Mouse (Mus musculus): Measurements from ENCODE around the gene Phldb1.
"Not testable (repeated sequence)": the region's sequence is repeated elsewhere in the genome, so short reads cannot be mapped to it uniquely, and the experiment has no call there.

The Phldb1 gene

GRCm38 (mm10) chr9:44653896-44654295 lies 81.1 kb downstream of the Phldb1 start:
- in situ Hi-C loops (cut with MboI, MseI), result no loop called here

GRCm38 (mm10) chr9:44652027-44652426 lies 83.0 kb downstream of the Phldb1 start:
- in situ Hi-C loops (cut with MboI, MseI), result no loop called here

DNA sequence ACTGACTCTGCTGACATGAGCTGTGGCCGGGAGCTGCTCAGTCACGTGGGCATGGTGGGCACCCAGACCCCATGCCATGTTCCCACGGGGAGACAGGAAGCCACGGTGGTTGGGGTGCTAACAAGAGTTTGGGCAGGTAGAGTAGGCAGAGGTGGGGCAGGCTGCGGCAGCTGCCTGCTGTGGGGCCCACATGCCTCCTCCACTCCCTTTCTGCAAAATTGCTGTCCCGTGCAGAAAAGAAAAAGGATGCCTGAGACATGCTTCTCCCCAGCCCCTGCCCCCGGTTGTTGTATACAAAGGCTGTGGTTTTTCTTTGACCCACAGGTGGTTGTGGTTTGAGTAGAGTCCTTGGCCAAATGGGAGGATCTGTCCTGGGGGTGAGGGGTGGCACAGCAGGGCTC lies 86.1 kb downstream of the Phldb1 start:
- in situ Hi-C loops (cut with MboI, MseI), result no loop called here

DNA sequence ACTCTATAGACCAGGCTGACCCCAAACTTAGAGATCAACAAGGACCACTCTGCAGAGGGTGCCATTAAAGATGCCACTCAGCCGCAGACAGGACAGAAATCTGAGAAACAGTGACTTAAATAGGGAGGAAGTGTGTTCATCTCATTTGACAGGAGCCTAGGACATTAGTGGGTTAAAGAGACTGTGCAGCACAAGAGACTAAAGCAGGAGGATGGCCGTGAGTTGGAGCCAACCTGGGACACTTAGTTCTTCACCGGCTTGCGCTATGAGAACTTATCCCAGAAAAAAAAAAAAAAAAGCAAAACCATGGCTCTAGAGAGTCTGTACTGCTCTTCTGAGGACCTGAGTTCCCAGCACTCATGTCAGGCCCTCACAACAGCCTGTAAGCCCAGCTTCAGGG lies 87.3 kb downstream of the Phldb1 start:
- in situ Hi-C loops (cut with MboI, MseI), result no loop called here

DNA sequence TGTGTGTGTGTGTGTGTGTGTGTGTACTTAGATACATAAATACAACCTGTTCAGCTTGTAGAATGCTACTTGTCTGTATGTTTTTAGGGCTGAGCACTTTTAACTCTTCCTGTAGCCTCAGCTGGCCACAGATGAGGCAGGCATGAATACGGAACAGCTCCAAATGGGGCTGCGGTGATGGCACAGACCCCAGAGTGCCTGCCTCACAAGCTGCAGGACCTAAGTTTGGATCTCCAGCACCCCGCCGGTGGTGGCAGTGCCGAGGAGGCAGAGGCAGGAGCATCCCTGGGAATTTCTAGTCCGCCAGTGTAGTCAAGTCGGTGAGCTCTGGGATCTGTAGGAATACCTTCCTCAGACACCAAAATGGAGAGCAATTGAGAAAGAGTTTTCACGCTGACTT lies 88.0 kb downstream of the Phldb1 start:
- in situ Hi-C loops (cut with MboI, MseI), result no loop called here

- in situ Hi-C loops (cut with MboI, MseI), result no loop called here
Observed at GRCm38 (mm10) chr9:44646366-44646765, 88.6 kb downstream of the Phldb1 start.

- in situ Hi-C loops (cut with MboI, MseI), result no loop called here
Observed at GRCm38 (mm10) chr9:44645924-44646323, 89.1 kb downstream of the Phldb1 start.

DNA sequence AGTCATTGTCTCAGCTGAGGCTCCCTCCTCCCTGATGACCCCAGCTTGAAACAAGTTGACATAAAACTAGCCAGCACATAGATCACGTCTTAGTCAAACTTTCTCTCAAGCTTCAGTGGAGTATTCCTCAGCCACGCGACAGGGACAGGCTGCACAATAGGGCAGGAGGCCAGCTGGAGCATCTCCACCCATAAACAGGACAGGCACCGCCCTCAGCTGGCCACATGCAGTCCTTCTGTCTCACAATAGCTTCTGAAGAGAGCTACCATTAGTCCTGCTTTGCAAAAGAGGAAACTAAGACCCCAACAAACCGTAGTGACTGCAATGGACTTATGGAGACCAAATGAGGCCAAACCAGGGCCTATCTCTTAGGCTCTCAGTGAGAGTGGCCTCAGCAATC lies 89.5 kb downstream of the Phldb1 start:
- in situ Hi-C loops (cut with MboI, MseI), result no loop called here

DNA sequence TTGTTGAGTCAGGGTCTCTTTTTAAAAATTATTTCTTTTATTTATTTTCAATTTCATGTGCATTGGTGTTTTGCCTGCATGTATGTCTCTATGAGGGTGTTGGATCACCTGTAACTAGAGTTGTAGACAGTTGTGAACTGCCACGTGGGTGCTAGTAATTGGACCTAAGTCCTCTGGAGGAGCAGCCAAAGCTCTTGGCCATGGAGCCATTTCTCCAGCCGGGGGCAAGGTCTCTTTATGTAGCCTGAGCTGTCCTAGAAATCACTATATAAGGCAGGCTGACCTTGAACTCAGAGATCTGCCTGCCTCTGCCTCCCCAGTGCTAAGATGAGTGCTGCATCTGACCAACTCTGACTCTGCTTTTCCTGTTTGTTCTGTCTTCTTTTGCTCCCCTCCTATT lies 90.8 kb downstream of the Phldb1 start:
- in situ Hi-C loops (cut with MboI, MseI), result no loop called here

GRCm38 (mm10) chr9:44643103-44643502 lies 91.9 kb downstream of the Phldb1 start:
- in situ Hi-C loops (cut with MboI, MseI), result no loop called here

DNA sequence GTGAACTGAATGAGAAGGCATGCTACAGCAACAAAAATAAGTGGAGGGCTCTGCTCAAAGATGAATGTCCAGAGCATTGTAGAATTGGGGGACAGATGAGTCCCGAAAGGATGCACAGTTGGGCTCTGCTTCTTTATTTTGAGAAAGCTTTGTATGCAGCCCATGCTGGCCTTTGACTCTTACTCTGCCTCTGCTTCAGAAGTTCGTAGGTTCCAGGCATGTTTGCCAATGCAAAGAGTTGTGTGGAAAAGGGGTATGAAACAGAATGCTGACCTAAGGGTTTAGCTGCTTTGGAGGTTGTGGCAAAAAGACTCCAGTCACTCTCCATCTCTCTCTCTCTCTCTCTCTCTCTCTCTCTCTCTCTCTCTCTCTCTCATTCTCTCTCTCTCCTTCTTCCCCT lies 93.4 kb downstream of the Phldb1 start:
- in situ Hi-C loops (cut with MboI, MseI), result no loop called here

- in situ Hi-C loops (cut with MboI, MseI), result no loop called here
Observed at GRCm38 (mm10) chr9:44640646-44641357, 94.2 kb downstream of the Phldb1 start.

GRCm38 (mm10) chr9:44640028-44640427 lies 95.0 kb downstream of the Phldb1 start:
- in situ Hi-C loops (cut with MboI, MseI), result not testable (repeated sequence)

GRCm38 (mm10) chr9:44638726-44639125 lies 96.3 kb downstream of the Phldb1 start:
- in situ Hi-C loops (cut with MboI, MseI), result loop anchor here (10.0 kb wide), 1 partner anchor 186 kb away; no protein-coding TSS in a partner anchor

DNA sequence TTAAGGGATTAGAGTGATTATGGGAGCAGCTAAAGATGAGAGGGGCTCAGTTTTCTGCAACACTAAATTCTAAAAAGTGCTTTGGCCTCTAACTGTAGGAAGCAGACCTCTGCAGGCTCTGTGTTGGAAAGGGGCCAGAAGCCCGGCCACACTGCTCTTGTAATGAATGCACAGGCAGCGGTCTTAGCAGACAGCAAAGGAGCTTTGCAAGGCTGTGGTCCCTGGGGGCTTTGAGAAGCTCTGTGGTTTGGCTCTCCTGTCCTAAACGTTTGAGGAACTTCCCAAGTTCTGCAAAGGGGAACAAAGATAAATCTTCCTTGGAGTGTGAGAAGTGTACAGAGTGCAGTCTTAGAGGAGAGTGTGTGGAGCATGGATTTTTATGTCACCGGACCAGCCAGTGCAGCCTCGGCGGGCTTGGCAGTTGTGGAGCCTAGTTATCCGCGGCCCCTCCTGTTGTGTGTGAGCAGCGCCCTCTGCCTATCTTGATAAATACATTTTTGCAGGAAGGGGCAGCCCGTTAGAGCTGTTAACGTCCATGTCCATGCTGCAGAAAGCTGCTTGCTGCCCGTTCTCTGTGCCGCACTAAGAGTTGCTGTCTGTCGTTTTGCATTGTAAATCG lies 97.3 kb downstream of the Phldb1 start:
- in situ Hi-C loops (cut with MboI, MseI), result loop anchor here (10.0 kb wide), 1 partner anchor 187 kb away; no protein-coding TSS in a partner anchor
